Mouse (Mus musculus) right cerebral cortex, postnatal 36 days (tissue): ENCODE results near the gene Mpp3.

Experiments
- DNase-seq, 2 experiments: peaks; one replicate each; pipeline ENCODE4 v3.0.0; 2022; ENCODE audit warnings: low spot score in 2 of 2, mixed read lengths in 1 of 2

Gene Mpp3

DNA sequence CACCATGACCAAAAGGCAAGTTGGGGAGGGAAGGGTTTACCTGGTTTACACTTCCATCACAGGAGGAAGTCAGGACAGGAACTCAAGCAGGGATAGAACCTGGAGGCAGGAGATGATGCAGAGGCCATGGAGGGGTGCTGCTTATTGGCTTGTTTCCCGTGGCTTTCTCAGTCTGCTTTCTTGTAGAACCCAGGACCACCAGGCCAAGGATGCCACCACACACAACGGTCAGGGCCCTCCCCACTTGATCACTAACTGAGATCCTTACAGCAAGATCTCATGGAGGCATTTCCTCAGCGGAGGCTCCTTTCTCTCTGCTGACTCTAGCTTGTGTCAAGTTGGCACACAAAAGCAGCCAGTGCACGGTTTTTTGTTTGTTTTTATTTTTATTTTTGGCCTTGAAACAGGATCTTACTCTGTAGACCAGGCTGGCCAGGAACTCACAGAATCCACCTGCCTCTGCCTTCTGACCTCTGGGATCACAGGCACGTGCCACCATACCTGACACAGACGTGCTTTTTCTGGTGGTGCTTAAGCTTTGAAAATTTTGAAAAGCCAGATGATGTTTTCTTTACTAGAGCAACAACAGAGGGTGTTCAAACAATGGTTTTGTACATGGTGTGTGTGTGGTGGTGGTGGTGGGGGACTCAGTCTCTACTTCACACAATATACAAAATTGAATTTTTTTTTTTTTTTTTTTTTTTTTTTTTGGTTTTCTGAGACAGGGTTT is at the start of gene Mpp3:
Gene Mpp3, minus strand, starts transcription at position 375 of the 730 bp plus-strand sequence.
- no peak for DNase-seq

DNA sequence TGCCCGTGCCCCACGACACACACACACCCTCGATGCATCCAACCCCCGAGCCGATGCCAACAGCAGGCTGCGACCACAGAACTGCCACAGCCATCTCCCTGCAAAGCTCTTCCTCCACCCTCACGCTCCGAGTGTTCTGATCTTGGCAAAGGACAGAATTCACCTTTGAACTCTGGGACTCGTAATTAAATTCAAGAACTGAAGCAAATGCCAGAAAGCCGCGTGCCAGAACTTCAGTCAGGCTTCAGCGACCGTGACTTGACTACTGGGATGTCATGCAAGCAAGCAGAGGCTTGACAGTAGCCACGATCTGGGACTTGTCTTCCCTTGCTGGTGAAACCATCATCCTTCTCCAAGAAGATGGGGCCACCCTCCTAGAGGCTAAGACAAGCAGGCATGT is 45.5 kb upstream of the Mpp3 start:
- no peak for DNase-seq

DNA sequence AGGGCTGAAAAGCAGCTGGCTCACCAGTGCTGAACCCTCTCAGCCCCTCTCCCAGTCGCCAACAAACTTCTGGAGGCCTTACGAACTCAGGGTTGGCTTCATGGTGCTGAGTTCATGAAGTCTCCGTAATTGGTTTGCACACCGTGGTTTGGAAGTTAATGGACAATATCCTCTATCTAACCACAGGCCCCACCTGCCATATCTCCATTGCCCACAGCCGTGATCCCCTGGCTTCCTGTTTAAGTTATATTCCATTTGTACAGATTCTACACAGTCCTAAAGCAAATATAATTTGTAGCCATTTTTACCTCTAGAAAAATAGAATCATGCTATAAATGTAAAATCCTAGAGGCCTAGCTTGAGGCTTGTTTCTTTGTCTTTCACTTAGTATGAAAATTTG is 44.5 kb upstream of the Mpp3 start:
- no peak for DNase-seq

DNA sequence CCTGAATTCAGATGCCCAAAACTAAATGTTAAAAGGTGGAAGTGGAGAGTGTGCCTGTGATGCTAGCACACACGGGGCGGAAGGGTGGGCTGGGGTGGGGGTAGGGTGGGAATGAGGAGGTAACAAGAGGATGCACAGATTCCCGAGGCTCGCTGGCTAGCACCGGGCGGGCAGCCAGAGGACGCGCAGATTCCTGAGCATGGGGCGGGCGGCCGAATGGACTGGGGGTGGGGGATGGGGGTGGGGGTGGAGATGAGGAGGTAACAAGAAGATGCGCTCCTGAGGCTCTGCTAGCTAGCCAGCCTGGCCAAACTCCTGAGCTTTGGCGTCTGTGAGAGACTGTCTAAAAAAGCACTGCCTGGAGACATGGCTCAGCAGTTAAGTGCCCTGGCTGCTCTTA is 42.2 kb upstream of the Mpp3 start:
- DNase-seq: no peak

DNA sequence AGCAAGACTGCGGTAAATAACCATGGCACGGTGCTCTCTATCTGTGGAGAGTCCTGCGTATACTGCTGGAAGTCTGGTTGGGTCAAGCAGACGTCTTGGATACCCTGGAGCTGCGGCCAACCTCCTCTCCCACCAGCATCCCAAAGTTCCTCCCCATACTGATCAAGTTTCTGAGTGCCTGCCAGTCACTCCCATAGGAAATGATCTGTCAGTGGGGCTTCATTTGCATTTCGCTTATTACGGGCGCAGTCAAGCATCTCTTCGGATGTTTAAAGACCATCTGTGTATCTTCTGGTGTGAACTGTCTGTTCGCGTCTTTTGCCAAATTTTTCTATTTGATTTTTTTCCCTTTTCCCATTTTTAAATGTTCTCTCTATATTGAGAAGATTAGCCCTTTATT is 41.4 kb upstream of the Mpp3 start:
- no peak for DNase-seq

- no peak for DNase-seq
These were observed 40.7 kb upstream of the Mpp3 start for GRCm38 (mm10) chr11:102068969-102069368.

- no peak for DNase-seq
These were observed 34.8 kb upstream of the Mpp3 start for GRCm38 (mm10) chr11:102063076-102063475.

DNA sequence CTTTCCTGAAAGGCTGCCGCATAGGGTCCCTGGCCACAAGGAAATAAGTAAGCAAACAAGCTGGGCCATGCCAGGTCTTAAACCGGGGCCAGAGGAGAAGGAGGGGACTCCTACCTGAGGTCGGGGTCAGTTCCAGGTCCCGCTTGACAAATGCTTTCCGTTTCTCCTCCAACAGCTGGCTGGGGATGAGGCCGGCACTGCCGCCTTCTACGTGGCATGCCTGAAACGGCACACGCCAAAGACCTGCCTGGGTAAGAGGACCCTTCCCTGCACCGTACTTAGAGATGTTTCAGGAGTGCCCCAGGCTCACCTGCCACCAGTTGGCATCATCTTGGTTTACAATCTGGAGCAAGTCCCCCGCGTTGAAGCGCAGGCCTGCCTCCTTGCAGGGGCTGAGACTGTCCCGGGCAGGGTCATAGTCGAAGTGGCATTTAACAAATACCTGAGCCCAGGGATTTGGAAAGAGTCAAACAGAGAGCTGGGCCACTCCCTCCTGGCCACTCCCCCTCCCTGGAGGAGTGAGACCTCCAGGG is 33.7 kb upstream of the Mpp3 start:
- no peak for DNase-seq

GRCm38 (mm10) chr11:102061236-102061940 is 33.1 kb upstream of the Mpp3 start:
- DNase-seq: peak; percentile 67 to 72

- no peak for DNase-seq
These were observed 25.6 kb upstream of the Mpp3 start for GRCm38 (mm10) chr11:102053847-102054246.

DNA sequence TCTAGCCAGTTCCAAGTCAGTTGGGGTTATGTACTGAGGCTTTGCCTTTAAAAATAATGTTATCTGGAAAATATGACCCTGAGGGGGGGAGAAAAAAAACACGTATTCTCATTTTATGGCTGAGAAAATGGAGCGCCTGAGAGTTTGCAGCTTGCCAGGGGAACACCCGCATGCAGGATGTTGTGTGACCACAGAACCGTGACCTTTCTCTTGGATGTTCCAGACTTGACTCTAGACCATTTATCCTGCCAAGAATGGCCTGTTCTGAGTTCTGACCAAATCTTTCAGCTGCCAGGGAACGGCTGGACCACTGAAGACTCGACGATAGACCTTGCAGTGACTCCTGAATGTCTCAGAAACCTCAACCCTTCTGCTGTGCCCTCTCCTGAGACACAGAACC is 24.9 kb upstream of the Mpp3 start:
- DNase-seq: no peak

DNA sequence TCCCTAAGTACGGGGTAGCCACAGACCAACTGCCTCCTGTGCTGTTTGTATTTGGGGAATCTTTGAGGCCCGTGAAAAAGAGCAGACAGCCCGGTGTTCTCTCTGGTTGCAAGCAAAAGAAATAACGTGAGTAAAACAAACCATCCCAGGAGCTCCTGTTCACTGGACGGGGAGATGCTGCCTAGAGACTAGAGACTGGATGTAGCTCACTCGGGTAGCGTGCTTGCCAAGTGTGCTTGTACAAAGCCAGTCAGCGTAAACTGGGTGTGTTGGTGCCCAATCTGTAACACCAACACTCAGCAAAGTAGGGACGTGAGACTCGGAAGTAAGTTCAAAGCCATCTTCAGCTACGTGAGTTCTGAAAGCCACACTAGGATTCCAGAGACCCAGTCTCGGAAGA is 24.4 kb upstream of the Mpp3 start:
- no peak for DNase-seq

DNA sequence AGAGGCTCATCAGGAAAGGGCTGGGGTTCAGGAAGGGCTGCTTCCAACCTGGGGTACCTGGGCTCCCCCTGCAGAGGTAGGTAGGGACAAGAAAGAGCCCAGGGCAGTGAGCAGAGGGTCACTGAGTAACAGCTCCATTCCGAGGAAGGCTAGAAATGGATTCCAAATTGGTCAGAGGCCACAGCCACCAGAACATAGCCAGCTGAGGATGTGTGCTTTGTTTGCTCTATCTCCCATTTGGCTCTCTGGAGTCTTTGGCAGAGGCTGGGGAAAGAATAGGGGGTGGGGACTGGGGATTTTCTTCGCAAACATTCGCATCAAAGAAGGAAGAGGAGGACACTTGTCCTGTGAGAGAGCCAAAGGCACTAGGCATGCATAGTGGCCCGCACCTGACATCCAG is 23.7 kb upstream of the Mpp3 start:
- DNase-seq: no peak

DNA sequence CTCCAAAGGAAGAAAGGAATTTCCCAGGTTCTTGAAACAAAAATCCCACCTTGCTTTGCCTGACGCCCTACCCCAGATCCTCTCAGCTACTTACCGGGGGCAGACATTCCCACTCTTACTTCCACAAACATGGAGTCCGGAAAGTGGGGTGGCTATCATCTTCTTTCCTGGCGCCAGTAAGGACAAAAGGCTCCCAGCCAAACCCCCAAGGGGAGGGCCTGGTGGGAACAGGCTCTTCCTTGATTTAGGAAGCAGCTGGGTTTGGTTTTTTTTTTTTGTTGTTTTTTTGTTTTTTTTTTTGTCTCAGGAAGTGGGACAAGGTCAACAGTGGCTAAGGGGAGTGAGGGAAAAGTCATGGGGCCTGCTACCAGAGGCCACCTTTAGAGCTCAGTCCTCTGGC is 23.3 kb upstream of the Mpp3 start:
- no peak for DNase-seq

GRCm38 (mm10) chr11:102049875-102050482 is 21.7 kb upstream of the Mpp3 start:
- no peak for DNase-seq

DNA sequence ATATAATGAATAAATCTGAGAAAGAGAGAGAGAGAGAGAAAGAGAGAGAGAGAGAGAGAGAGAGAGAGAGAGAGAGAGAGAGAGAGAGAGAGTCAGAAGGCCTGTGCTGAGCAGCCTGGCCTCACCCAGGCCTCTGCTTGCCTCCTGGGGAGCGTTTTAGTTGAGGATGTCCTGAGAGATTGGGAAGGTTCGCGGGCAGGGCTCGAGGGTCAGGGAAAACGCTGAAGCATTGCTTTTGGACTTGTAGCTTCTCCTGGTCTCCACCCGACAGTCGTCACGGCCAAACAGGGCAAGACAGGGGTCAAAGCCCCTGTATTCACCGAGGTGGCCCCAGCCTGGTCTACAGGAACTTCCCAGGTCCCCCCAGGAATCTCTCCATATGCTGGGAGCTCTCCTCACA is 18.3 kb upstream of the Mpp3 start:
- no peak for DNase-seq

GRCm38 (mm10) chr11:102044691-102045212 is 16.5 kb upstream of the Mpp3 start:
- DNase-seq: no peak

GRCm38 (mm10) chr11:102043381-102043780 is 15.1 kb upstream of the Mpp3 start:
- no peak for DNase-seq

DNA sequence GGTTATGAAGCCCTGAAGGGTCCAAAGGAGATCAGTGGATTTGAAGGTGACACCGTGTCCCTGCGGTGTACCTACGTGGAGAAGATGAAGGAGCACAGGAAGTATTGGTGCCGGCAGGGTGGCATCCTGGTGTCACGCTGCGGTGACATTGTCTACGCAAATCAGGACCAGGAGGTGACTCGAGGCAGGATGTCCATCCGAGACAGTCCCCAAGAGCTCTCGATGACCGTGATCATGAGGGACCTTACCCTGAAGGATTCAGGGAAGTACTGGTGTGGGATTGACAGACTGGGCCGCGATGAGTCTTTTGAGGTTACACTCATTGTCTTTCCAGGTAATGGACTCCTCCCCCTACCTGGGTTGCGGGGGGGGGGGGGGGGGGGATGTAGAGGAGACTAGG is 14.7 kb upstream of the Mpp3 start:
- DNase-seq: no peak

DNA sequence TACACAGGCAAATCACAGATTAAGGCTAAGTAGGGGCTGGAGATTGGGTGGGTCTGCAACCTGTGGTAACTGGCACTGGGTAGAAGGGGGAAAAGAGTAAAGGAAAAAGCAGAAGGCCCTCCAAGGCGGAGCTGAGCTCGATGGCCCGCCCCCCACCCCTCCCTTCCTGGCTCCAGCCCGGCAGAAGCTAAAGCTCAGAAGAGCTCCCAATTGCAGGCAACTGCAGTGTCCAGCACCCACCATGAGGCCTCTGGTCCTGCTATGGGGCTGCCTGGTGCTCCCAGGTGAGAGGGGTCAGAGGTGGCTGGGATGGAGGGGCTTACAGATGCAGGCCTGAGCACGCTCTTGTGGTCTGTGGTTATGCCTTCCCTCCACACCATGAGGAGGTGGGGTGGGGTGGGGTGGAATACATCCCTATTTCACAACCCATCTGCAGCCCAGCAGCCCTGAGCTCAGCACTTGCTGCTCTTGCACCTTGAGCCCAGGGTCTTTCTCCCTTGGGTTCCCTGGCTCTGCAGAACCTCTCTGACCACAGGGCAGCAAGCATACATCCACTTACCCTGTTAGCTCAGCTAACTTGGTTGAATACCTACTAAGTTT is 13.2 kb upstream of the Mpp3 start, which contains the start of gene Cd300lg:
Gene Cd300lg, plus strand, starts transcription at position 160 of the 600 bp plus-strand sequence.
- DNase-seq: no peak

- DNase-seq: no peak
These were observed 12.4 kb upstream of the Mpp3 start for GRCm38 (mm10) chr11:102040646-102041045.

DNA sequence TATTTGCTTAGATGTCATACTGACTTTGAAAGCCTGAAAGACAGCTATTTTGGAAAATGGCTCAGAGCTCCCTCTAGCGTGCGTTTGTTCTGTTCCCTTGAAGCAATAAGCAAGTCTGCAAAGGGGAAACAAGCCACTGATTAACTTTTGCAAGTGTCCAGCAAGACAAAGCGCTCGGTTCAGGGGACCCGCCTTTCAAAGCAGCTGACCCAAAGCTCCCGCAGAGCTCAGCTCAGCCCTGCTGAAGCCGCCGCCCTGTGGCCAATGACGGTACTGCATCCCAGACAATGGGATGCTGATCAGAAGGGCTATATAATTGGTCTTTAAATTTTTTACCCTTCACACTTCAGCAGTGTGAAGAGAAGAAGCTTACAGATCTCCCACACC is 11.9 kb upstream of the Mpp3 start:
- DNase-seq: no peak
